Mouse (Mus musculus): ENCODE results near the gene Ly86.

- TF ChIP-seq GATA1 (IDR thresholded peaks at IDR 0.05; ENCODE audit: borderline replicate concordance, low read length) (no peak), FLI1 (IDR thresholded peaks at IDR 0.05; ENCODE audit: low read length) (no peak)
Observed at GRCm38 (mm10) chr13:37434841-37435240, 89.8 kb downstream of the Ly86 start.

Measured in megakaryocyte, embryonic 14.5 days (primary cell).